Mouse (Mus musculus) cortical plate, adult 2 months (tissue): ENCODE data around the gene Caskin1.

Experiments used
- CTCF ChIP-seq: fragments of 200-500 bp; IDR thresholded peaks from 2 replicates; pipeline ENCODE4 v1.5.1; 2011; ENCODE audit warnings: mild to moderate bottlenecking, control low read depth, low read length; ENCODE audit not compliant: insufficient read depth; ENCODE audit errors: extremely low read depth
- POLR2A ChIP-seq: fragments of 200-500 bp; IDR thresholded peaks from 2 replicates; pipeline ENCODE4 v1.6.1; 2011; ENCODE audit warnings: mild to moderate bottlenecking, low read length, control low read depth; ENCODE audit not compliant: insufficient read depth; ENCODE audit errors: extremely low read depth

GRCm38 (mm10) chr17:24530361-24531050 lies 42.1 kb downstream of the Caskin1 start:
- TF ChIP-seq CTCF: peak; percentile 36; the same call in 1 of the 2 replicates
- 0 out of 2 replicates have a peak, but pooled peaks have one; percentile 3 for TF ChIP-seq POLR2A
